Mouse (Mus musculus) spleen, postnatal 14 days (tissue): ENCODE data around the gene Ascl4.

ENCODE experiments used
- DNase-seq, 2 experiments: peaks; one replicate each; pipeline ENCODE4 v3.0.0; 2021 to 2022; ENCODE audit warnings: low spot score in 2 of 2

Ascl4 gene

GRCm38 (mm10) chr10:85969894-85970620 lies 42.6 kb downstream of the Ascl4 start:
- DNase-seq: no peak

GRCm38 (mm10) chr10:85971826-85972225 lies 44.3 kb downstream of the Ascl4 start:
- DNase-seq: no peak

GRCm38 (mm10) chr10:85972915-85973314 lies 45.4 kb downstream of the Ascl4 start:
- DNase-seq: no peak

GRCm38 (mm10) chr10:85989412-85990115 lies 62.1 kb downstream of the Ascl4 start:
- DNase-seq: no peak

GRCm38 (mm10) chr10:85992412-85992811 lies 64.9 kb downstream of the Ascl4 start:
- DNase-seq: no peak

GRCm38 (mm10) chr10:85993836-85994235 lies 66.4 kb downstream of the Ascl4 start:
- no peak for DNase-seq

GRCm38 (mm10) chr10:85994543-85995104 lies 67.1 kb downstream of the Ascl4 start:
- no peak for DNase-seq
